Mouse (Mus musculus) heart, adult 2 months (tissue): ENCODE results near the gene Calcrl. TPM values are rescaled to one million over a fixed set of nuclear protein-coding genes. Genes with fewer than 3 reads are reported as not detected.

Source experiments
- DNase-seq, 2 experiments: peaks; one replicate each; pipeline ENCODE4 v3.0.0; 2021
- H3K27ac ChIP-seq: fragments of 200-600 bp; 2 replicates; pipeline ENCODE4 v1.8.1; 2022
- H3K27me3 ChIP-seq: fragments of 200-500 bp; 2 replicates; pipeline ENCODE4 v1.6.1; 2012; ENCODE audit warnings: mild to moderate bottlenecking, low read length, inconsistent platforms, mixed read lengths; ENCODE audit not compliant: control insufficient read depth, insufficient read depth
- H3K36me3 ChIP-seq: fragments of 200-500 bp; 2 replicates; pipeline ENCODE4 v1.6.1; 2012; ENCODE audit warnings: low read length, inconsistent platforms; ENCODE audit not compliant: control insufficient read depth, insufficient read depth
- H3K4me1 ChIP-seq: fragments of 200-500 bp; 2 replicates; pipeline ENCODE4 v1.6.1; 2011; ENCODE audit warnings: low read length; ENCODE audit not compliant: control insufficient read depth, insufficient read depth
- H3K4me3 ChIP-seq: fragments of 200-600 bp; 2 replicates; pipeline ENCODE4 v1.8.1; 2022
- H3K79me2 ChIP-seq: fragments of 200-500 bp; replicated peaks from 2 replicates; pipeline ENCODE4 v1.6.1; 2012; ENCODE audit warnings: mild to moderate bottlenecking, inconsistent platforms, low read length, moderate library complexity, mixed read lengths; ENCODE audit not compliant: control insufficient read depth, insufficient read depth
- H3K9ac ChIP-seq: fragments of 200-500 bp; 2 replicates; pipeline ENCODE4 v1.6.1; 2012; ENCODE audit warnings: low read depth, mild to moderate bottlenecking, control low read depth, inconsistent platforms, low read length, mixed read lengths
- CTCF ChIP-seq: fragments of 200-600 bp; IDR thresholded peaks from 2 replicates; pipeline ENCODE4 v1.8.1; 2022; ENCODE audit warnings: antibody characterized with exemption, mild to moderate bottlenecking, moderate library complexity
- EP300 ChIP-seq: fragments of 200-500 bp; IDR thresholded peaks from 2 replicates; pipeline ENCODE4 v1.6.1; 2011; ENCODE audit warnings: low read depth, low read length, control low read depth; ENCODE audit not compliant: insufficient read depth
- POLR2A ChIP-seq: fragments of 200-500 bp; IDR thresholded peaks from 2 replicates; pipeline ENCODE4 v1.6.1; 2011; ENCODE audit warnings: mild to moderate bottlenecking, low read depth, low read length, control low read depth; ENCODE audit not compliant: insufficient read depth
- WGBS: fragments of 180-500 bp; shearing (Covaris S2); methylation state at CpG from one replicate; pipeline ENCODE4 v1.1.7; 2018; 5-methylcytosine and 5-hydroxymethylcytosine counted together
- intact Hi-C: fragments of 180-260 bp; cut with DNase I; formaldehyde crosslinking; loops from one replicate; pipeline ENCODE4 v1.15.1; 2025
- polyA plus RNA-seq: library from polyadenylated mRNA; depleted of rRNA; stranded (reverse); fragments of >200 nt; gene quantifications from 2 replicates; pipeline ENCODE4 v1.2.3, GENCODE M21; 2012
- total RNA-seq, 2 experiments: library from RNA; stranded (reverse); gene quantifications; 2 replicates each; pipeline ENCODE4 v1.2.3; 2021

The Calcrl gene
- total and polyA plus RNA-seq, 3 experiments = 8.2 to 25.6 (median 23.2) TPM

- Histone ChIP-seq H3K9ac (no peak overlapping the region), H3K36me3 (peaks cover 11% of the 10 kb centered on the region), H3K27ac (no peak overlapping the region), H3K79me2 (no peaks in the 10 kb centered on the region), H3K27me3 (no peaks in the 10 kb centered on the region), H3K4me3 (no peak overlapping the region), H3K4me1 (no peaks in the 10 kb centered on the region)
- WGBS = 55% methylated on average over 2 of the region's 2 CpGs
- DNase-seq = no peak
- TF ChIP-seq EP300 (no peak), CTCF (no peak), POLR2A (no peak)
- intact Hi-C loops = loop anchor here (5.0 kb wide), 1 partner anchor 51 kb away; no protein-coding TSS in a partner anchor
These were observed 81.5 kb downstream of the Calcrl start for GRCm38 (mm10) chr2:84343756-84344155.

DNA sequence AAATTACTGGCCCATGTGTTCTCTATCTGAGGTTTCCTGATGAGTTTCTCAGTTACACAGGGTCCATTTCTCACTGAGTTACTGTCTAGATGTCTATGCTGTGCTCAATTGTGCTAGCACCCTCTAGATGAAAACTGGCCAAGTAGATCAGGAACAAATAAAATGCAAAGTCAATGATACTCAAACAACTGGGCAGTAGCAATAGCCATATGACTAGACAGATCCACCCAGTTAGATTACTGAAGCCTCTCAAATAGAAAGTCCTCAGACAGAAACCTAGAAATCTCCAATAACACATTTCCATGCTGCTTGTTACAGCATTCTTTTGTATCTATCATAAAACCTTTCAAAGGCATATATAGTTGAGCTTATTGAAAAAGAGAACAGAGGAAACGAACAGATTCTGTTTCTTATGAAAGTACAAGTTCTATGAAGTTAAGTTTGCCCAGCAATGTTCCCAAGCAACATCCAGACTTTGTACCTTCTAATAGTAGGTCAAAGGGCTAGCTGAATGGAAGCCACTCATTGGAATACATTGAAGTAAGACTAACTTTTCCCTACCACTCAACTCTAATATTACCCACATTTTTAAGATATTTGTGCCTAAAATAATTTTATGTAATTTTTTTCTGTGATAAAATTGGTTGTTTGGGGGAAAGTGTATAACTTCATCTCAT, 87.3 kb downstream of the Calcrl start:
- 85% methylated on average over 1 of the region's 1 CpGs for WGBS
- no peaks in the 10 kb centered on the region for H3K4me1 ChIP-seq
- no peak overlapping the region for H3K27ac ChIP-seq
- peaks cover 6% of the 10 kb centered on the region for H3K36me3 ChIP-seq
- TF ChIP-seq POLR2A = no peak
- TF ChIP-seq CTCF = no peak
- TF ChIP-seq EP300 = no peak
- H3K27me3 ChIP-seq = no peaks in the 10 kb centered on the region
- intact Hi-C loops = loop anchor here (5.0 kb wide), 2 partner anchors 39 to 89 kb away; partner anchors contain the start of gene Calcrl
- no peak overlapping the region for H3K9ac ChIP-seq
- no peaks in the 10 kb centered on the region for H3K79me2 ChIP-seq
- no peak overlapping the region for H3K4me3 ChIP-seq
- no peak for DNase-seq

GRCm38 (mm10) chr2:84336331-84336730, 88.9 kb downstream of the Calcrl start:
- 65% methylated on average over 4 of the region's 4 CpGs for WGBS
- H3K79me2 ChIP-seq = no peaks in the 10 kb centered on the region
- H3K9ac ChIP-seq = no peak overlapping the region
- no peak for DNase-seq
- H3K4me1 ChIP-seq = no peaks in the 10 kb centered on the region
- H3K36me3 ChIP-seq = peaks cover 6% of the 10 kb centered on the region
- no peak for TF ChIP-seq EP300
- H3K4me3 ChIP-seq = no peak overlapping the region
- no peak overlapping the region for H3K27ac ChIP-seq
- no peaks in the 10 kb centered on the region for H3K27me3 ChIP-seq
- intact Hi-C loops = loop anchor here (5.0 kb wide), 2 partner anchors 41 to 91 kb away; partner anchors contain the start of gene Calcrl

DNA sequence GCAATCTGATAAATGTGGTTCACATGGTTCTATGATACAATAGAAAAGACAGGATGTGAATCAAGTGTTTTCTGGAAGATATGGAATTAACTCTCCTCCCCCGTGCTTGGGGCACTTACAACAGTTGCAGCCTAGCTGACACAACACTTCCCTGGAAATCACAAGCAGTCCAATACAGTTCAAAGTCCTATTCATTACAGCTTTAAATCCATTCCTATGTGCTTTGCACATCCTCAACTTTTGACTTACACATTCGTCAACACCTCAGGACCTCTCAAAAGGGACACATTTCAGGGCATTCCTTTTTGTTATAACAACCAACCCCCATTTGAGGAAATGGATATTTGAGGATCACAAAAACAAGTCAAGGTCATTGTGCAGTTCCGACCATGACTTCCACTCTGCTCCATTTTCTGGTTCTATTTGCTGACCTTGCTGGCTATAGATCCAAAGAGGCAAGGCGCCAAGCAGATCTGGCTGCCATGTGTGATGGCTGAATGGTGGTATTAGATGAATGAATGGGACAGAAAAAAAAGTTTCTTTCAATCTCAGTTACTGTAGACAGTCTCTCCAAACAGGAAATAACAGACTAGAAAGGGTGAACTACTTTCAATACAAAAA, 108.9 kb downstream of the Calcrl start:
- intact Hi-C loops = no loop called here
- no peaks in the 10 kb centered on the region for H3K27me3 ChIP-seq
- H3K9ac ChIP-seq = no peak overlapping the region
- no peak overlapping the region for H3K4me3 ChIP-seq
- DNase-seq = no peak
- TF ChIP-seq POLR2A (no peak), EP300 (no peak), CTCF (no peak)
- no peak overlapping the region for H3K27ac ChIP-seq
- H3K4me1 ChIP-seq = no peaks in the 10 kb centered on the region
- no peaks in the 10 kb centered on the region for H3K79me2 ChIP-seq
- WGBS = 49% methylated on average over 4 of the region's 4 CpGs
- H3K36me3 ChIP-seq = no peaks in the 10 kb centered on the region

DNA sequence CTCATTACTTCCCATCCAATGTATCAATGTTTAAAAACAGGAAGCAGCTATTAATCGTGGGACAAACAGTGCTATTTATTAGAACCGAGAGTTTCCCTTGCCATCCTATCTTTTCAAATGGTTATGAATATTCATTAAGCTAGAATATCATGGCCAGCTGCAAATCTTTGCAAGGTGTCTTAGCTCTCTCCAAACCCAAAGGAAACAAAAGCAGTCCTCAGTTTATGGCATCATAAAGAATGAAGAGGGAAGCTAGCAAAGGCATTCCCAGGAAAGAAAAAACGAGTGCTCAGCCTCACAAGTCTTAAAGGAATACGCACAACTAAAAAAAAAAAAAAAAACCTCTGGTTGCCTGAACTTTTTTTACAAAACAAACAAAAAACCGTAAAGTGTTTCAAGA, 128.7 kb downstream of the Calcrl start:
- Histone ChIP-seq H3K9ac (no peak overlapping the region), H3K27me3 (no peaks in the 10 kb centered on the region), H3K79me2 (no peaks in the 10 kb centered on the region), H3K4me1 (peaks cover 9% of the 10 kb centered on the region), H3K4me3 (peak overlapping the region; percentile 22; the same call in 1 of the 2 replicates), H3K27ac (peak overlapping the region; percentile 66), H3K36me3 (peaks cover 8% of the 10 kb centered on the region)
- DNase-seq = no peak
- 28% methylated on average over 5 of the region's 5 CpGs for WGBS
- intact Hi-C loops = no loop called here
- TF ChIP-seq POLR2A (no peak), CTCF (no peak), EP300 (no peak)

GRCm38 (mm10) chr2:84295068-84295467, 130.1 kb downstream of the Calcrl start:
- H3K9ac ChIP-seq = no peak overlapping the region
- peak overlapping the region; percentile 74 for H3K27ac ChIP-seq

More at GRCm38 (mm10) chr2:84295068-84295467, 130.1 kb downstream of the Calcrl start:
- 46% methylated on average over 2 of the region's 2 CpGs for WGBS
- no peak for TF ChIP-seq POLR2A
- no peak for TF ChIP-seq EP300
- no peak for TF ChIP-seq CTCF
- intact Hi-C loops = loop anchor here (2.0 kb wide), 1 partner anchor 92 kb away; no protein-coding TSS in a partner anchor
- Histone ChIP-seq H3K36me3 (peaks cover 8% of the 10 kb centered on the region), H3K4me1 (peaks cover 9% of the 10 kb centered on the region), H3K27me3 (no peaks in the 10 kb centered on the region), H3K4me3 (no peak overlapping the region), H3K79me2 (no peaks in the 10 kb centered on the region)
- DNase-seq = peak; percentile 50 to 62
